Mouse (Mus musculus): ENCODE measurements around the gene Bicral. TPM values are rescaled to one million over a fixed set of nuclear protein-coding genes. Genes with fewer than 3 reads are reported as not detected.
A peak's percentile ranks its signal among the peaks of the same experiment; 100 is the strongest.

Bicral gene
- polyA plus RNA-seq, 1 experiment = 14.4 TPM

GRCm38 (mm10) chr17:46843716-46844115 is 14.6 kb downstream of the Bicral start:
- H3K36me3 ChIP-seq (ENCODE audit: control insufficient read depth, insufficient read depth, low read length) = no peaks in the 10 kb centered on the region
- 94% methylated on average over 7 of the region's 7 CpGs for WGBS
- TF ChIP-seq CTCF (IDR thresholded peaks at IDR 0.05; ENCODE audit: extremely low read depth, insufficient read depth, insufficient read length, insufficient replicate concordance) (no peak), POLR2A (IDR thresholded peaks at IDR 0.05; ENCODE audit: low read depth, low read length) (no peak)
- H3K4me3 ChIP-seq (ENCODE audit: extremely low read depth, insufficient read depth, insufficient read length) = no peak overlapping the region
- DNase-seq (ENCODE audit: low read depth in 1 of 2, low spot score in 2 of 2) = no peak
- H3K27me3 ChIP-seq (ENCODE audit: control insufficient read depth, insufficient read depth, low read length) = no peaks in the 10 kb centered on the region
- no peaks in the 10 kb centered on the region for H3K4me1 ChIP-seq (ENCODE audit: control insufficient read depth, insufficient read depth, insufficient read length)
- no peak overlapping the region for H3K27ac ChIP-seq (ENCODE audit: insufficient read depth, low read length)

DNA sequence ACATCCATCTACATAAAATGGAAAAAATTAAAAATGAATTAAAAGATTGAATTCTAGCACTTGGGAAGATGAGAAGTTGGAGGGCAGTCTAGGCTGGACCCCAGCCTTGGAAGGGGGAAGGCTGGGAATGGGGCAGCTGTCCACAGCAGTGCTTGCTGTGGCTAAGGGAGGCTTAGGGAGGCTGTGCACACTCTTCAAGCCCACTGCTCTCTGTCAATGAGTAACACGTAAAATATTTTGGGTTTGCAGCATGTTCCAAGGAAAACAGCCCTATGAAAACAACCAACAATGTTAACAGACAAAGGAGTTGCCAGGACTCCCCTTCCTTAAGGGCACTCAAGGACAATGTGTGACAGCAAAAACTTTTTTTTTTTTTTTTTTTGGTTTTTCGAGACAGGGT is 15.3 kb downstream of the Bicral start:
- no peaks in the 10 kb centered on the region for H3K36me3 ChIP-seq (ENCODE audit: control insufficient read depth, insufficient read depth, low read length)
- no peak for DNase-seq (ENCODE audit: low read depth in 1 of 2, low spot score in 2 of 2)

GRCm38 (mm10) chr17:46840304-46841010 is 17.8 kb downstream of the Bicral start:
- H3K27me3 ChIP-seq (ENCODE audit: control insufficient read depth, insufficient read depth, low read length) = no peaks in the 10 kb centered on the region
- H3K4me1 ChIP-seq (ENCODE audit: control insufficient read depth, insufficient read depth, insufficient read length) = peaks cover 3% of the 10 kb centered on the region; the same call in 1 of the 2 replicates
- no peak overlapping the region for H3K4me3 ChIP-seq (ENCODE audit: extremely low read depth, insufficient read depth, insufficient read length)
- no peak overlapping the region for H3K27ac ChIP-seq (ENCODE audit: insufficient read depth, low read length)
- DNase-seq (ENCODE audit: low read depth in 1 of 2, low spot score in 2 of 2) = no peak
- no peaks in the 10 kb centered on the region for H3K36me3 ChIP-seq (ENCODE audit: control insufficient read depth, insufficient read depth, low read length)
- WGBS = 94% methylated on average over 10 of the region's 10 CpGs
- TF ChIP-seq POLR2A (IDR thresholded peaks at IDR 0.05; ENCODE audit: low read depth, low read length) = no peak
- no peak for TF ChIP-seq CTCF (IDR thresholded peaks at IDR 0.05; ENCODE audit: extremely low read depth, insufficient read depth, insufficient read length, insufficient replicate concordance)

More for the DNA sequence above, 15.3 kb downstream of the Bicral start:
- 76% methylated on average over 2 of the region's 2 CpGs for WGBS
- no peak for TF ChIP-seq CTCF (IDR thresholded peaks at IDR 0.05; ENCODE audit: extremely low read depth, insufficient read depth, insufficient read length, insufficient replicate concordance)
- Histone ChIP-seq H3K27ac (ENCODE audit: insufficient read depth, low read length) (no peak overlapping the region), H3K4me1 (ENCODE audit: control insufficient read depth, insufficient read depth, insufficient read length) (peaks cover 3% of the 10 kb centered on the region; the same call in 1 of the 2 replicates), H3K4me3 (ENCODE audit: extremely low read depth, insufficient read depth, insufficient read length) (no peak overlapping the region), H3K27me3 (ENCODE audit: control insufficient read depth, insufficient read depth, low read length) (no peaks in the 10 kb centered on the region)

GRCm38 (mm10) chr17:46838396-46838920 is 19.8 kb downstream of the Bicral start:
- H3K27me3 ChIP-seq (ENCODE audit: control insufficient read depth, insufficient read depth, low read length) = no peaks in the 10 kb centered on the region
- 55% methylated on average over 7 of the region's 7 CpGs for WGBS
- no peak overlapping the region for H3K4me3 ChIP-seq (ENCODE audit: extremely low read depth, insufficient read depth, insufficient read length)
- no peaks in the 10 kb centered on the region for H3K36me3 ChIP-seq (ENCODE audit: control insufficient read depth, insufficient read depth, low read length)
- DNase-seq (ENCODE audit: low read depth in 1 of 2, low spot score in 2 of 2) = no peak
- peaks cover 3% of the 10 kb centered on the region; the same call in 1 of the 2 replicates for H3K4me1 ChIP-seq (ENCODE audit: control insufficient read depth, insufficient read depth, insufficient read length)
- no peak overlapping the region for H3K27ac ChIP-seq (ENCODE audit: insufficient read depth, low read length)
- TF ChIP-seq POLR2A (IDR thresholded peaks at IDR 0.05; ENCODE audit: low read depth, low read length) (no peak), CTCF (IDR thresholded peaks at IDR 0.05; ENCODE audit: extremely low read depth, insufficient read depth, insufficient read length, insufficient replicate concordance) (no peak)

DNA sequence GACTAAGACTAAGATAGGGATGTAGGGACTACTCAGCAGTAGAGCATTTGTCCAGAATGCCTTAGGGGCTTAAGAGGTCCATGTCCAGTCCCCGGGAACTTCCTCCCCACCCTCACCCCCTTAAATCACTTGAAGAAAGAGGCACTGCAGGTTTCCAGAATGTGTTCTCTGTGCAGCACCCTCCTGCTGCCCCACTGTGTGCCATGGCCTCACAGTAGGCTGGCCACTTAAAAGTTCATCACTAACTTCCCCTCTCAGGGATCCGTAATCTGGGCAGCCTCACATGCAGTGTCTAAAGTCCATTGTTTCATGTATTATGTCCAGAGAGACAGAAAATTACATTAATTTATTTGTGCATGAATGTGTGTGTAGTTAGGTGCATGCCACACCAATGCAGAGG is 20.4 kb downstream of the Bicral start:
- 97% methylated on average over 2 of the region's 2 CpGs for WGBS
- Histone ChIP-seq H3K27me3 (ENCODE audit: control insufficient read depth, insufficient read depth, low read length) (no peaks in the 10 kb centered on the region), H3K4me3 (ENCODE audit: extremely low read depth, insufficient read depth, insufficient read length) (no peak overlapping the region), H3K36me3 (ENCODE audit: control insufficient read depth, insufficient read depth, low read length) (no peaks in the 10 kb centered on the region), H3K4me1 (ENCODE audit: control insufficient read depth, insufficient read depth, insufficient read length) (peaks cover 3% of the 10 kb centered on the region; the same call in 1 of the 2 replicates), H3K27ac (ENCODE audit: insufficient read depth, low read length) (no peak overlapping the region)
- no peak for DNase-seq (ENCODE audit: low read depth in 1 of 2, low spot score in 2 of 2)
- TF ChIP-seq CTCF (IDR thresholded peaks at IDR 0.05; ENCODE audit: extremely low read depth, insufficient read depth, insufficient read length, insufficient replicate concordance) (no peak), POLR2A (IDR thresholded peaks at IDR 0.05; ENCODE audit: low read depth, low read length) (no peak)

DNA sequence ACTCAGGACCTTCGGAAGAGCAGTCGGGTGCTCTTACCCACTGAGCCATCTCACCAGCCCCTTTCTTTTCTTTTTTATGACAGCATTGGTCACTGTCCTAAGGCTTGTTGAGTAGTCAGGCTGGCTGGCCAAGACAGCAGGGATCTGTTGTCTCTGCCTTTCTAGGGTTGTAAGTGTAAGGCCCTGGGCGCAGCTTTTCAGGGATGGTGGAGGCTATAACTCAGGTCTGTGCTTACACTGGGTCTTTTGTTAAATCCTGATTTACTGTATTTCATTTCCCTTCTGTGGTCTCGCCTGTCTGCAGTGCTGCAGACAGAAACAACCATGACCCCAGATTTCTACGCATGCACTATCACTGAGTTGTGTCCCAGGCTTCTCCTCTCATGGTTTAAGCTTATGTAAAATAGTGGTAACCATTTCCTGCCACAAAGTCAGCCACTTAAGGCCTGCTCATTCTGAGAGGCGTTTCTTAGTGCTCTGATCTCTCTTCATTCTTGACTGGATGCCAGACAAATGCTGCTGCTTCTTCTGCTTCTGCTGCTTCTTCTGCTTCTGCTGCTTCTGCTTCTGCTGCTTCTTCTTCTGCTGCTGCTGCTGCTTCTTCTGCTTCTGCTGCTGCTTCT is 23.1 kb downstream of the Bicral start:
- peak overlapping the region; percentile 33 for H3K27ac ChIP-seq (ENCODE audit: insufficient read depth, low read length)
- 48% methylated on average over 6 of the region's 6 CpGs for WGBS

GRCm38 (mm10) chr17:46832981-46833305 is 25.3 kb downstream of the Bicral start:
- no peak for DNase-seq (ENCODE audit: low read depth in 1 of 2, low spot score in 2 of 2)
- Histone ChIP-seq H3K4me1 (ENCODE audit: control insufficient read depth, insufficient read depth, insufficient read length) (peaks cover 7% of the 10 kb centered on the region; the same call in 1 of the 2 replicates), H3K4me3 (ENCODE audit: extremely low read depth, insufficient read depth, insufficient read length) (no peak overlapping the region), H3K36me3 (ENCODE audit: control insufficient read depth, insufficient read depth, low read length) (peaks cover 2% of the 10 kb centered on the region), H3K27ac (ENCODE audit: insufficient read depth, low read length) (no peak overlapping the region), H3K27me3 (ENCODE audit: control insufficient read depth, insufficient read depth, low read length) (no peaks in the 10 kb centered on the region)
- WGBS = 88% methylated on average over 4 of the region's 4 CpGs
- TF ChIP-seq POLR2A (IDR thresholded peaks at IDR 0.05; ENCODE audit: low read depth, low read length) (no peak), CTCF (IDR thresholded peaks at IDR 0.05; ENCODE audit: extremely low read depth, insufficient read depth, insufficient read length, insufficient replicate concordance) (no peak)

More for the DNA sequence above, 23.1 kb downstream of the Bicral start:
- peak; percentile 57 to 65 for DNase-seq (ENCODE audit: low read depth in 1 of 2, low spot score in 2 of 2)
- Histone ChIP-seq H3K27me3 (ENCODE audit: control insufficient read depth, insufficient read depth, low read length) (no peaks in the 10 kb centered on the region), H3K4me3 (ENCODE audit: extremely low read depth, insufficient read depth, insufficient read length) (no peak overlapping the region), H3K4me1 (ENCODE audit: control insufficient read depth, insufficient read depth, insufficient read length) (peaks cover 6% of the 10 kb centered on the region; the same call in 1 of the 2 replicates), H3K36me3 (ENCODE audit: control insufficient read depth, insufficient read depth, low read length) (no peaks in the 10 kb centered on the region)
- no peak for TF ChIP-seq POLR2A (IDR thresholded peaks at IDR 0.05; ENCODE audit: low read depth, low read length)
- no peak for TF ChIP-seq CTCF (IDR thresholded peaks at IDR 0.05; ENCODE audit: extremely low read depth, insufficient read depth, insufficient read length, insufficient replicate concordance)
